Mouse (Mus musculus): ENCODE measurements around the gene Fndc5.

- TF ChIP-seq TAL1 (IDR thresholded peaks at IDR 0.05; ENCODE audit: low read length) (no peak), GATA1 (IDR thresholded peaks at IDR 0.05; ENCODE audit: low read length) (no peak)
Observed at GRCm38 (mm10) chr4:129129387-129129786, 7.4 kb upstream of the Fndc5 start.
